Mouse (Mus musculus) lung, adult 2 months (tissue): ENCODE measurements around the gene Epha4. TPM values are rescaled to one million over a fixed set of nuclear protein-coding genes. Genes with fewer than 3 reads are reported as not detected.

Source experiments
- DNase-seq: peaks from one replicate; pipeline ENCODE4 v3.0.0; 2022
- H3K4me1 ChIP-seq: fragments of 200-500 bp; 2 replicates; pipeline ENCODE4 v1.6.1; 2011; ENCODE audit warnings: low read length; ENCODE audit not compliant: control insufficient read depth, insufficient read depth
- H3K4me3 ChIP-seq: fragments of 200-500 bp; replicated peaks from 2 replicates; pipeline ENCODE3; 2011; ENCODE audit warnings: low read depth, mild to moderate bottlenecking, control low read depth, low read length; ENCODE audit errors: extremely low read depth
- CTCF ChIP-seq: fragments of 200-500 bp; IDR thresholded peaks from 2 replicates; pipeline ENCODE4 v1.5.1; 2011; ENCODE audit warnings: mild to moderate bottlenecking, low read length, control low read depth; ENCODE audit not compliant: insufficient read depth
- POLR2A ChIP-seq: fragments of 200-500 bp; IDR thresholded peaks from 2 replicates; pipeline ENCODE4 v1.6.1; 2011; ENCODE audit warnings: low read depth, mild to moderate bottlenecking, control low read depth, low read length, borderline replicate concordance; ENCODE audit errors: extremely low read depth
- WGBS: fragments of 180-500 bp; shearing (Covaris S2); methylation state at CpG from one replicate; pipeline ENCODE4 v1.1.7; 2018; 5-methylcytosine and 5-hydroxymethylcytosine counted together
- polyA plus RNA-seq: library from polyadenylated mRNA; depleted of rRNA; stranded (reverse); fragments of >200 nt; gene quantifications from 2 replicates; pipeline ENCODE4 v1.2.3, GENCODE M21; 2012; rRNA removed

The Epha4 gene
- 8.3 and 20.6 TPM in 2 replicates for polyA plus RNA-seq

- peak; percentile 91 for DNase-seq
- H3K4me1 ChIP-seq = peaks cover 6% of the 10 kb centered on the region; the same call in 1 of the 2 replicates
- H3K4me3 ChIP-seq = peak within 1 kb of the TSS; percentile 78
- no peak for TF ChIP-seq CTCF
- peak; percentile 81; the same call in 1 of the 2 replicates for TF ChIP-seq POLR2A
- WGBS = 1% methylated on average over 40 of the region's 40 CpGs
These were observed at the start of gene Epha4 for GRCm38 (mm10) chr1:77514963-77515650. Gene Epha4 (minus strand): TSS chr1:77515088.

DNA sequence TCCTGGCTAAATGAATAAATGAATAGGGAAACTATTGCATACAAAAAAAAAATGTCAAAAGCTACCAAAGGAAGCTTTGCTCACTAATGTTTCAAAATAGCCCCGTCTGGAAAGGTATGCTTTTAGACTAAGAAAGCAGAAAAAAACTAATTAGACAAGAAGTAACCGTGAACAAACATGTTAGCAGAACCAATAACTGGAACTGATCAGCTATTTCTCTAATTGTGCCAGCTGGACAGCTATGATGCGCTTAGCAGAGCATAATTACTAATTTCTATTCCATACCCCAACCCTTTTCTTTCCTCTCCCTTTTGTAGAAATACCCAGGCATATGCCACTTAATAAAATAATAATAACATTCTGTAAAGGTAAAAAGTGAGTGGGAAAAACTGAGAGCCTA, 41.3 kb upstream of the Epha4 start:
- TF ChIP-seq CTCF = no peak
- TF ChIP-seq POLR2A = no peak
- WGBS = 90% methylated on average over 3 of the region's 3 CpGs

GRCm38 (mm10) chr1:77551927-77552326, 37.0 kb upstream of the Epha4 start:
- no peak overlapping the region for H3K4me3 ChIP-seq
- TF ChIP-seq CTCF (no peak), POLR2A (no peak)
- no peaks in the 10 kb centered on the region for H3K4me1 ChIP-seq
- DNase-seq = no peak
- WGBS = 97% methylated on average over 7 of the region's 7 CpGs

More for the DNA sequence above, 41.3 kb upstream of the Epha4 start:
- no peak for DNase-seq
- no peak overlapping the region for H3K4me3 ChIP-seq
- no peaks in the 10 kb centered on the region for H3K4me1 ChIP-seq

GRCm38 (mm10) chr1:77545722-77546121, 30.8 kb upstream of the Epha4 start:
- TF ChIP-seq CTCF = no peak
- TF ChIP-seq POLR2A = no peak
- DNase-seq = no peak
- WGBS = 67% methylated on average over 6 of the region's 6 CpGs
- Histone ChIP-seq H3K4me1 (no peaks in the 10 kb centered on the region), H3K4me3 (no peak overlapping the region)

DNA sequence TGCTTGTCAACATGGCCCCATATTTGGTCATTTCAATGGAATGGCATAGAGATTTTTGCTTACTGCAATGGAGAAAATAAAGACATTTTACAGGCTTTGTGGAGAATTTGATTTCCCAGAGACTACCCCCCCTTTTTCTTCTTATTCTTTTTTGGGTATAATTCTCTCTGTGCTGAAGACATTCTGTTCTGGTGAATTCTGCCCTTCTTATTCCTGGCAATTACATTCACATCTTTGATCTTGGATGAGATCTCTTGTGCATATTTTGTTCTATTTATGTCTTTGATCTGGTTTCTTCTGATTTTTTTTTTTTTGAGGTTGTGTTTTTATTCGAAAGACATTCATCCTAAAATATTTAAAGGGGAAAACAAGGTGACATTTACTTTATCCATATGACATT, 30.1 kb upstream of the Epha4 start:
- no peak for TF ChIP-seq POLR2A
- no peak for TF ChIP-seq CTCF
- DNase-seq = no peak
- WGBS = 82% methylated on average over 1 of the region's 1 CpGs
- Histone ChIP-seq H3K4me3 (no peak overlapping the region), H3K4me1 (no peaks in the 10 kb centered on the region)

GRCm38 (mm10) chr1:77544279-77544678, 29.4 kb upstream of the Epha4 start:
- H3K4me1 ChIP-seq = no peaks in the 10 kb centered on the region
- no peak for DNase-seq
- no peak overlapping the region for H3K4me3 ChIP-seq
- no peak for TF ChIP-seq CTCF
- no peak for TF ChIP-seq POLR2A
- 45% methylated on average over 3 of the region's 3 CpGs for WGBS

- Histone ChIP-seq H3K4me3 (no peak overlapping the region), H3K4me1 (peaks cover 6% of the 10 kb centered on the region)
- no peak for TF ChIP-seq CTCF
- no peak for TF ChIP-seq POLR2A
- DNase-seq = no peak
- WGBS = 89% methylated on average over 12 of the region's 12 CpGs
These were observed 25.1 kb upstream of the Epha4 start for GRCm38 (mm10) chr1:77539945-77540344.

DNA sequence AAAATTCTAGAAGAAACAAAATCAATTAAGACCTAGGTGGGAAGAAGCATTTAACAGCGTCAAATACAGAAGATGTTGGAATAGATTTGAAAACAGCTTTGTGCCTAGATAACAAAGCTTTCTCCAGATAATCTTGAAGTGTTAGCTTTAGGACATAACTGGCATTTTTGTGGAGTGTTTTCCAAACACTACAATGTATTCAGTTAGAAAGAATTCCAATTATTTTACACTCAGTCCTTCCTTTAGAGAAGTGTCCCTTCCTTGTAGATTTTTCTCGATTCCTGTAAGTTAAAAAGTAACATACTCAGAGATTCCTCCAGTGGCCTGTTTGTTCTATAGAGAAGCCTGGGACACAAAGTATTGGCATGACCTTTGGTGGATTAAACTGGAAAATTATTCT, 23.7 kb upstream of the Epha4 start:
- peaks cover 6% of the 10 kb centered on the region for H3K4me1 ChIP-seq
- DNase-seq = no peak
- 59% methylated on average over 2 of the region's 2 CpGs for WGBS

DNA sequence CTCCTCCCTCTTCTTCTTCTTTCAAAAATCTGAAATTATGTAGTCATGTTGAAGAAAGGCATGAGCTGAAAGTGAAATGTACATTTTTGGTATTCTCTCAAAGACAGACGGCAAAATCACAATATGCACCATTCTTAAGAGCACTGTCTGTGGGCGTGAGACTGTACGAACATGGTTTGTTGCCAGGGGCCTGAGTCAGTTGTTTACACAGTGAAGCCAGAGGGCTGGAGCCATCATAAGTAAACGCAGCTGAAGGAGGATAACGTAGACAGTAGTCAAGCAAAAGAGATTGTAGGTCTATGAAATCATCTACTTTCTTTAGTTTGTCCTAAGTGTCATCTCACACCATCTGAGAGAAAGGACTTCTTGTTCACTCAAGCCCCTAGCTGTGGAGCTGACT, 21.0 kb upstream of the Epha4 start:
- TF ChIP-seq CTCF (no peak), POLR2A (no peak)
- H3K4me3 ChIP-seq = no peak overlapping the region
- WGBS = 23% methylated on average over 5 of the region's 5 CpGs
- DNase-seq = no peak
- H3K4me1 ChIP-seq = peaks cover 6% of the 10 kb centered on the region

More for the DNA sequence above, 23.7 kb upstream of the Epha4 start:
- TF ChIP-seq CTCF = no peak
- no peak for TF ChIP-seq POLR2A
- H3K4me3 ChIP-seq = no peak overlapping the region

- WGBS = 53% methylated on average over 6 of the region's 6 CpGs
- no peak overlapping the region for H3K4me3 ChIP-seq
- TF ChIP-seq CTCF (no peak), POLR2A (no peak)
These were observed 17.8 kb upstream of the Epha4 start for GRCm38 (mm10) chr1:77532576-77533183.

More at GRCm38 (mm10) chr1:77532576-77533183, 17.8 kb upstream of the Epha4 start:
- DNase-seq = no peak
- H3K4me1 ChIP-seq = peaks cover 6% of the 10 kb centered on the region
